In genomic region chr2:103066683-103067551, GRCm38 (mm10) we compare ENCODE assay signal across 20 mouse cellular contexts. TPM values are rescaled to one million over a fixed set of nuclear protein-coding genes. Genes with fewer than 3 reads are reported as not detected.
DNase-seq lines count a peak whose midpoint lies in the region; ATAC-seq and TF ChIP-seq lines count a peak whose summit lies in the region.
"Had no signal": no experiment of that assay in that cellular context is flagged by ENCODE, and none has a peak within 500 bp of the region (broad histone marks: within the 10 kb centered on the region; RNA-seq: fewer than 3 reads in every experiment).

No protein-coding gene starts in this region.

- H3K4me2 ChIP-seq in kidney, embryonic 14.5 days (replicated peaks; ENCODE audit: low read depth, low read length): no peak overlapping the region
- H3K4me2 ChIP-seq in kidney, embryonic 16.5 days (replicated peaks; ENCODE audit: low read depth, low read length): no peak overlapping the region
- H3K4me2 ChIP-seq in CH12.LX (ENCODE audit: insufficient read depth, low read depth, poor library complexity, severe bottlenecking): peak overlapping the region; percentile 41

- H3K4me1 ChIP-seq in kidney, embryonic 14.5 days (ENCODE audit: control insufficient read depth, insufficient read depth, low read length): peaks cover 5% of the 10 kb centered on the region; the same call in 1 of the 2 replicates
- H3K4me1 ChIP-seq in kidney, embryonic 16.5 days (ENCODE audit: insufficient read depth, low read length): peaks cover 28% of the 10 kb centered on the region
- H3K4me1 ChIP-seq in CH12.LX (ENCODE audit: control insufficient read depth in 1 of 2, insufficient read depth in 2 of 2): peaks cover 8 to 74% of the 10 kb centered on the region in 2 experiments
- H3K4me1 ChIP-seq in embryonic facial prominence, embryonic 10.5 days: peaks cover 30% of the 10 kb centered on the region

- TF ChIP-seq POLR2A in CH12.LX (IDR thresholded peaks at IDR 0.05; ENCODE audit: low read depth, low read length): no peak

- H3K9ac ChIP-seq in kidney, embryonic 14.5 days (ENCODE audit: low read depth, low read length): no peak overlapping the region
- H3K9ac ChIP-seq in kidney, embryonic 16.5 days (replicated peaks; ENCODE audit: low read length): no peak overlapping the region
- peak overlapping the region; percentile 60 for H3K9ac ChIP-seq in CH12.LX (ENCODE audit: insufficient read depth, low read depth)

- TF ChIP-seq RAD21 in CH12.LX (IDR thresholded peaks at IDR 0.05; ENCODE audit: low read depth, low read length): no peak

- in situ Hi-C loops in CH12.LX (cut with MboI; ENCODE audit: low pct_ligation_motif_present, low pct_unique_long_range_greater_than_20kb, low sequenced_read_pairs): no loop called here

- peak; percentile 64 for ATAC-seq in kidney, embryonic 14.5 days (ENCODE audit: low FRiP score, low TSS enrichment)
- ATAC-seq in kidney, embryonic 16.5 days (ENCODE audit: low FRiP score, low TSS enrichment): peak; percentile 57
- ATAC-seq: activated CD4-positive, CD25-positive, alpha-beta regulatory T cell, adult 4 months; CD4-positive, CD25-positive, alpha-beta regulatory T cell, adult 4 months had no signal

- H3K4me3 ChIP-seq in kidney, embryonic 14.5 days (ENCODE audit: low read length): no peak overlapping the region
- no peak overlapping the region for H3K4me3 ChIP-seq in kidney, embryonic 16.5 days (ENCODE audit: low read length)
- peak overlapping the region in 1 of 3 experiments; percentile 23 for H3K4me3 ChIP-seq in CH12.LX (replicated peaks in 1 of 3; ENCODE audit: low read depth in 2 of 3, low read length in 2 of 3, poor library complexity in 1 of 3)
- H3K4me3 ChIP-seq in embryonic facial prominence, embryonic 10.5 days: no peak overlapping the region

- TF ChIP-seq EP300 in CH12.LX (IDR thresholded peaks at IDR 0.05; ENCODE audit: low read length): peak; percentile 71

- no peak for TF ChIP-seq CTCF in CH12.LX (conservative IDR thresholded peaks at IDR 0.05 in 1 of 2, IDR thresholded peaks at IDR 0.05 in 1 of 2; ENCODE audit: low read depth in 2 of 2, low read length in 2 of 2)

- peaks cover 76% of the 10 kb centered on the region for H3K79me2 ChIP-seq in CH12.LX (replicated peaks; ENCODE audit: control insufficient read depth, extremely low read depth, insufficient read depth, poor library complexity, severe bottlenecking)

- DNase-seq in kidney, adult 9 months: no peak
- DNase-seq in kidney, postnatal 36 days: no peak
- peak; percentile 55 for DNase-seq in CH12.LX (ENCODE audit: extremely low read depth)
- no peak for DNase-seq in embryonic facial prominence, embryonic 10.5 days (ENCODE audit: low spot score)
- DNase-seq: adrenal gland, adult 2 months; adrenal gland, adult 8-10 months; adrenal gland, postnatal 10 days; adrenal gland, postnatal 14 days; adrenal gland, postnatal 25 days; adrenal gland, postnatal 36 days; B cell, adult 2 months; cerebellum, adult 11 months; cerebellum, adult 11-12 months; cerebellum, adult 18-20 months had no signal

- dilution Hi-C loops in CH12.LX (cut with MboI; ENCODE audit: extremely low pct_ligation_motif_present, extremely low pct_unique_long_range_greater_than_20kb, low sequenced_read_pairs): no loop called here

- no peaks in the 10 kb centered on the region for H3K27me3 ChIP-seq in kidney, embryonic 14.5 days (ENCODE audit: control insufficient read depth, insufficient read depth, low read length)
- no peaks in the 10 kb centered on the region for H3K27me3 ChIP-seq in kidney, embryonic 16.5 days (ENCODE audit: insufficient read depth, low read length)
- no peaks in the 10 kb centered on the region for H3K27me3 ChIP-seq in CH12.LX (replicated peaks)
- no peaks in the 10 kb centered on the region for H3K27me3 ChIP-seq in embryonic facial prominence, embryonic 10.5 days (replicated peaks; ENCODE audit: low read depth, poor library complexity, severe bottlenecking)
- H3K27me3 ChIP-seq: Patski had no signal

- no peaks in the 10 kb centered on the region for H3K9me3 ChIP-seq in kidney, embryonic 14.5 days (ENCODE audit: control insufficient read depth, low read length)
- H3K9me3 ChIP-seq in kidney, embryonic 16.5 days (ENCODE audit: low read length): no peaks in the 10 kb centered on the region
- H3K9me3 ChIP-seq in CH12.LX (replicated peaks; ENCODE audit: low read length): no peaks in the 10 kb centered on the region
- H3K9me3 ChIP-seq in embryonic facial prominence, embryonic 10.5 days: no peaks in the 10 kb centered on the region
- H3K9me3 ChIP-seq: G1E had no signal

- WGBS in kidney, embryonic 14.5 days: 57% methylated on average over 8 of the region's 8 CpGs
- WGBS in kidney, embryonic 16.5 days: 60% methylated on average over 8 of the region's 8 CpGs
- WGBS in embryonic facial prominence, embryonic 10.5 days: 83% methylated on average over 8 of the region's 8 CpGs

- H3K27ac ChIP-seq in kidney, embryonic 14.5 days (ENCODE audit: low read depth, low read length): no peak overlapping the region
- H3K27ac ChIP-seq in kidney, embryonic 16.5 days (ENCODE audit: low read length): no peak overlapping the region
- H3K27ac ChIP-seq in CH12.LX (ENCODE audit: insufficient read depth, low read depth): peak overlapping the region; percentile 92
- no peak overlapping the region for H3K27ac ChIP-seq in embryonic facial prominence, embryonic 10.5 days (replicated peaks)

- H3K36me3 ChIP-seq in kidney, embryonic 14.5 days (ENCODE audit: control insufficient read depth, insufficient read depth, low read length): no peaks in the 10 kb centered on the region
- H3K36me3 ChIP-seq in kidney, embryonic 16.5 days (ENCODE audit: insufficient read depth, low read length): no peaks in the 10 kb centered on the region
- peaks cover 0 to 6% of the 10 kb centered on the region in 2 experiments for H3K36me3 ChIP-seq in CH12.LX (replicated peaks in 1 of 2; ENCODE audit: control insufficient read depth in 1 of 2, insufficient read depth in 1 of 2, low read length in 1 of 2)
- H3K36me3 ChIP-seq in embryonic facial prominence, embryonic 10.5 days (replicated peaks): peaks cover 3% of the 10 kb centered on the region; the same call in 1 of the 2 replicates

TF ChIP-seq in CH12.LX, 34 proteins besides CTCF, POLR2A, EP300 and RAD21 (continues in another document):
- TF ChIP-seq ELF1 (IDR thresholded peaks at IDR 0.05; ENCODE audit: low read depth, low read length) (no peak), KAT2A (IDR thresholded peaks at IDR 0.05; ENCODE audit: insufficient replicate concordance, low read length) (0 out of 2 replicates have a peak, but pooled peaks have one; percentile 23), NRF1 (IDR thresholded peaks at IDR 0.05; ENCODE audit: low read depth, low read length) (no peak), ZKSCAN1 (IDR thresholded peaks at IDR 0.05; ENCODE audit: borderline replicate concordance, low read depth, low read length) (no peak), MAX (IDR thresholded peaks at IDR 0.05; ENCODE audit: low read length) (no peak), RCOR1 (conservative IDR thresholded peaks at IDR 0.05; ENCODE audit: low read depth, low read length) (0 out of 2 replicates have a peak, but pooled peaks have one; percentile 53), IRF4 (IDR thresholded peaks at IDR 0.05; ENCODE audit: low read depth, low read length) (peak; percentile 2), MYC (IDR thresholded peaks at IDR 0.05; ENCODE audit: low read depth, low read length) (no peak), JUN (IDR thresholded peaks at IDR 0.05; ENCODE audit: insufficient read depth, low read depth, low read length) (no peak), PAX5 (IDR thresholded peaks at IDR 0.05; ENCODE audit: low read length) (no peak), GABPA (IDR thresholded peaks at IDR 0.05; ENCODE audit: insufficient replicate concordance, low read depth, low read length) (no peak), SIN3A (IDR thresholded peaks at IDR 0.05; ENCODE audit: low read length) (peak; percentile 63), BHLHE40 (IDR thresholded peaks at IDR 0.05; ENCODE audit: low read depth, low read length) (peak; percentile 42; the same call in 1 of the 2 replicates), UBTF (IDR thresholded peaks at IDR 0.05; ENCODE audit: low read depth, low read length) (no peak), MAFK (IDR thresholded peaks at IDR 0.05; ENCODE audit: insufficient replicate concordance, low read length) (0 out of 2 replicates have a peak, but pooled peaks have one; percentile 33), ZMIZ1 (IDR thresholded peaks at IDR 0.05; ENCODE audit: low read depth, low read length) (peak; percentile 50; the same call in 1 of the 2 replicates), MEF2A (IDR thresholded peaks at IDR 0.05; ENCODE audit: borderline replicate concordance, low read depth, low read length) (peak; percentile 70; the same call in 1 of the 2 replicates), ETS1 (conservative IDR thresholded peaks at IDR 0.05; ENCODE audit: low read depth, low read length) (peak; percentile 83), ZNF384 (IDR thresholded peaks at IDR 0.05; ENCODE audit: low read depth, low read length) (0 out of 2 replicates have a peak, but pooled peaks have one; percentile 27), POLR2AphosphoS2 (IDR thresholded peaks at IDR 0.05; ENCODE audit: low read depth, low read length) (no peak), E2F4 (IDR thresholded peaks at IDR 0.05; ENCODE audit: insufficient replicate concordance, low read depth, low read length) (no peak), TCF12 (IDR thresholded peaks at IDR 0.05; ENCODE audit: low read depth, low read length) (peak; percentile 52; the same call in 1 of the 2 replicates), SMC3 (IDR thresholded peaks at IDR 0.05; ENCODE audit: low read depth, low read length) (no peak)

RNA-seq across cellular contexts. Expression of gene Pdhx, which starts 6.4 kb away (rescaled TPM):
- 31.5 and 38.3 TPM in 2 replicates for polyA plus RNA-seq in kidney, embryonic 14.5 days (2014; fragmentation: Nextera tagmentation; extraction: Ambion mirVana)
- 42.8 and 46.7 TPM in 2 replicates for polyA plus RNA-seq in kidney, embryonic 16.5 days (2015; fragmentation: Nextera tagmentation; extraction: Ambion mirVana)
- 66.9 and 78.9 TPM in 2 replicates for total RNA-seq in CH12.LX (2012; rRNA removed)
- total RNA-seq in CH12.LX (2014; rRNA removed): 131 and 140 TPM in 2 replicates
- polyA plus RNA-seq in CH12.LX (2012; ENCODE audit: insufficient read length, low read depth): 97.4 and 104 TPM in 2 replicates
- 40.5 and 44.9 TPM in 2 replicates for polyA plus RNA-seq in embryonic facial prominence, embryonic 10.5 days (2016; fragmentation: Nextera tagmentation; extraction: Ambion mirVana)

RNA-seq across cellular contexts. Expression of gene Apip, which starts 6.6 kb away (rescaled TPM):
- 73.7 and 73.9 TPM in 2 replicates for polyA plus RNA-seq in kidney, embryonic 14.5 days (2014; fragmentation: Nextera tagmentation; extraction: Ambion mirVana)
- 60.5 and 68.1 TPM in 2 replicates for polyA plus RNA-seq in kidney, embryonic 16.5 days (2015; fragmentation: Nextera tagmentation; extraction: Ambion mirVana)
- total RNA-seq in CH12.LX (2012; rRNA removed) (111 and 126 TPM in 2 replicates), CH12.LX (2014; rRNA removed) (222 and 233 TPM in 2 replicates)
- polyA plus RNA-seq in CH12.LX (2012; ENCODE audit: insufficient read length, low read depth): 142 and 184 TPM in 2 replicates
- 65.9 and 74.8 TPM in 2 replicates for polyA plus RNA-seq in embryonic facial prominence, embryonic 10.5 days (2016; fragmentation: Nextera tagmentation; extraction: Ambion mirVana)
